Mouse (Mus musculus) brain, adult 2 months (tissue): Measurements from ENCODE around the gene Gm45713.
"Not testable (repeated sequence)": the region's sequence is repeated elsewhere in the genome, so short reads cannot be mapped to it uniquely, and the experiment has no call there.

ENCODE experiments used
- DNase-seq: peaks from one replicate; pipeline ENCODE4 v3.0.0; 2011; ENCODE audit warnings: low read depth, low spot score

Gm45713 gene

GRCm38 (mm10) chr7:45098541-45099240 lies 37.3 kb downstream of the Gm45713 start:
- DNase-seq: no peak

- no peak for DNase-seq
Measured at GRCm38 (mm10) chr7:45097479-45097878, 38.6 kb downstream of the Gm45713 start.

DNA sequence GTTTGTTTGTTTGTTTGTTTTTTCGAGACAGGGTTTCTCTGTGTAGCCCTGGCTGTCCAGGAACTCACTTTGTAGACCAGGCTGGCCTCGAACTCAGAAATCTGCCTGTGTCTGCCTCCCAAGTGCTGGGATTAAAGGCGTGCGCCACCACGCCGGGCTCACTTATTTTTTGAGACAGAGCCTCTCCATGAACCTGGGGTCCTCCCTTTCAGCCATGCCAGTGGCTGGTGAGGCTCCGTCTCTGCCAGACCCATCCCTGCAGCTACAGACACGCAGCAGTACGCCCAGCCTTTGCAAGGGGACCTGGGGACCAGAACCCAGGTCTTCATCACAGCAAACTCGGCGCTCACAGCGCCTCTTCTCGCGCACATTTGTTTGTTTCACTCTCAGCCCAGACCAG lies 40.1 kb downstream of the Gm45713 start:
- DNase-seq: not testable (repeated sequence)

DNA sequence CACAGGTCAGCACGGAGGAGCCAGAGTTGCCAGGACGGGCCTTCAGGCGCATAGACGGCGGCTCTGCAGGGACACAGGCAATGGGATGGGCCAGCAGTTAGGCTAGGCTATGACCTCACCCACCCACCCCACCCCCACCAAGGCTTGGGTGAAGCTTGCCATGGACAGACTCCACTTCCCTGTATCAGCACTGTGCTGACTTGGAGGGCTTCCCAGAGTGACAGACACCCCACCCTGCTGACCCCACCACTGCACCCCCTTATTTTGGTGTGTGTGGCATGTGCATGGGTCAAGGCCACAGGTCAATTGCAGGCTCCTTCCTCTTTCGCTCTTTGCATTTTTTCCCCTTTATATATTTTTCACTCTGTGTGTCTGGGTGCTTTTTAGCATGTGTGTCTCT lies 40.7 kb downstream of the Gm45713 start:
- no peak for DNase-seq

DNA sequence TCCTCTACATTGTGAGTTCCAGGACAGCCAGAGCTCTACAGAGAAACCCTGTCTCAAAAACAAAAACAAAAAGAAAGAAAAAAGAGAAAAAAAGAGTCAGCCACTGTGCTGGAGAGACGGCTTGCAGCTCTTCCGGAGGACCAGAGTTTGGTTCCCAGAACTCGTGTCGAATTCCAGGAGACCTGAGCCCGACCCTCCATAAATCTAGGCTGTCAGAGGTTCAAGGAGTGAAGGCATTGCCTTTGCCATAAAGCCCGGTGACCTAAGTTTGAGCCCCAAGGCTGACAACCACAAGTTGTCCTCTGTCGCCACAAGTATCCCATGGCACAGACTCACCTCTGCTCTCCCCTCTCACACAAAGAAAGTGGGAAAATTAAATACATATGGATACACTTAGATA lies 41.9 kb downstream of the Gm45713 start:
- DNase-seq: no peak

DNA sequence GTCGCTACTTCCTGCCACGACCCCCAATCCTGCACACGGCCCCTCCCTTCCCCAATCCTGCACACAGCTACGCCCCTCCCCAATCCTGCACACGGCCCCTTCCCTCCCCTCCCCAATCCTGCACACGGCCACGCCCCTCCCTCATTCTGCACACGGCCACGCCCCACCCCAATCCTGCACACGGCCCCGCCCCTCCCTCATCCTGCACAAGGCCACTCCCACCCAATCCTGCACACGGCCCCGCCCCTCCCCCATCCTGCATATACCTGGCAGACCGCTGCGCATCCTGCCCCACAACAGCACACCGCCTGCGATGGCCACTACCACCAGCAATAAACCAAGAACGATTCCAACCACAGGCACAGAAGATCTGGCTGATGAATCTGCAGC lies 42.5 kb downstream of the Gm45713 start:
- DNase-seq: no peak

- DNase-seq: no peak
Measured at GRCm38 (mm10) chr7:45092828-45093515, 43.1 kb downstream of the Gm45713 start.

GRCm38 (mm10) chr7:45092048-45092447 lies 44.0 kb downstream of the Gm45713 start, which contains the start of gene Rcn3:
TSS of gene Rcn3 (minus strand) at chr7:45092221.
- peak; percentile 37 for DNase-seq

GRCm38 (mm10) chr7:45091001-45091990 lies 44.7 kb downstream of the Gm45713 start:
- no peak for DNase-seq

- DNase-seq: no peak
Measured at GRCm38 (mm10) chr7:45090251-45090977, 45.6 kb downstream of the Gm45713 start.

- DNase-seq: no peak
Measured at GRCm38 (mm10) chr7:45088597-45088996, 47.4 kb downstream of the Gm45713 start.

DNA sequence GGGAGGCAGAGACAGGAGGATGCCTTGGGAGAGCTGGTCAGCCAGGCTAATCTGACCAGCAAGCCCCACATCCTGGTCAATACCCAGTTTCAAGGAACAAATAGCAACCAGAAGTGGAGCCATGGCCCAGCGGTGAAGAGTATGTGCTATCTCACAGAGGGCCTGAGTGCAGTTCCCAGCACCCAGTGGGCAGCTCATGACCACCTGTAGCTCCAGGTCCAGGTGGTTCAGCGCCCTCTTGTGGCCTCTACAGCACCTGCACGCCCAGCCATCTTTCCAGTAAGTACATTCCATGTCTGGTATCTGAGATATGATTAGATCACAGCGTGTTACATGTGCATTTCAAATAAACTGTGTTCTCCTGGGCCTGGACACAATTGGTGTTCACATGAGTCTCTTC lies 49.9 kb downstream of the Gm45713 start:
- DNase-seq: no peak

- DNase-seq: no peak
Measured at GRCm38 (mm10) chr7:45083300-45083890, 52.6 kb downstream of the Gm45713 start.

GRCm38 (mm10) chr7:45082401-45083299 lies 53.4 kb downstream of the Gm45713 start:
- DNase-seq: peak; percentile 24

- DNase-seq: no peak
Measured at GRCm38 (mm10) chr7:45081016-45081415, 55.0 kb downstream of the Gm45713 start.

DNA sequence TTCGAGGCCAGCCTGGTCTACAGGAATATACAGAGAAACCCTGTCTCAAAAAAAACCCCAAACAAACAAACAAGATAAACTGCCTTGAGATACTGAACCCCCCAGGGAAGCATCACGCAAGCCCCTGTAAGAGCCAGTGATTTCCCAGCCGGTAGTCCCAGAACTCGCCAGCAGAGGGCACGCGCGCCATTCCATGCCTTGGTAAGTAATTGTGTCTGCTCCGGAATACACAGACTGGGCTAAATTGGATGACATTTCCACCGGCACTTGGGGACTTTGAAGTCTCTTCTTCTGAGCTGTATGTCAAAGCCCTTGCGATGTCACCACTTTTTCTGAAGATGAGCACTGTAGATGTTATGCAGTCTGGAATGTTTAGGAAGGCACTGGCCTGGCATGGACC lies 56.2 kb downstream of the Gm45713 start:
- DNase-seq: peak; percentile 92

- peak; percentile 77 for DNase-seq
Measured at GRCm38 (mm10) chr7:45078513-45078912, 57.5 kb downstream of the Gm45713 start.

- DNase-seq: no peak
Measured at GRCm38 (mm10) chr7:45077829-45078228, 58.2 kb downstream of the Gm45713 start.

GRCm38 (mm10) chr7:45077322-45077721 lies 58.7 kb downstream of the Gm45713 start:
- no peak for DNase-seq

GRCm38 (mm10) chr7:45076501-45076900 lies 59.5 kb downstream of the Gm45713 start:
- DNase-seq: no peak
